Mouse (Mus musculus) myocyte (in vitro differentiated cells): ENCODE results near the gene Eln.

Experiments
- CEBPB ChIP-seq: IDR thresholded peaks from 2 replicates; pipeline ENCODE4 v1.6.1; 2011; ENCODE audit warnings: mild to moderate bottlenecking, moderate library complexity; ENCODE audit not compliant: poor library complexity, insufficient read depth, severe bottlenecking
- E2F4 ChIP-seq: IDR thresholded peaks from one replicate; pipeline ENCODE4 v1.6.1; 2011; ENCODE audit warnings: mild to moderate bottlenecking, control low read depth, moderate library complexity; ENCODE audit not compliant: insufficient read depth
- MAX ChIP-seq: IDR thresholded peaks from one replicate; pipeline ENCODE4 v1.6.1; 2011; ENCODE audit warnings: low read depth, mild to moderate bottlenecking, control low read depth
- POLR2A ChIP-seq: IDR thresholded peaks from one replicate; pipeline ENCODE4 v1.6.1; 2011; ENCODE audit warnings: low read depth, mild to moderate bottlenecking, control low read depth, moderate library complexity; ENCODE audit not compliant: insufficient read length
- POLR2AphosphoS2 ChIP-seq: IDR thresholded peaks from one replicate; pipeline ENCODE4 v1.6.1; 2011; ENCODE audit warnings: low read depth, control low read depth; ENCODE audit not compliant: insufficient read length
- SRF ChIP-seq: IDR thresholded peaks from one replicate; pipeline ENCODE4 v1.6.1; 2011; ENCODE audit warnings: low read depth; ENCODE audit not compliant: control insufficient read depth, insufficient read length
- TCF12 ChIP-seq: IDR thresholded peaks from one replicate; pipeline ENCODE4 v1.6.1; 2011; ENCODE audit warnings: mild to moderate bottlenecking, control low read depth; ENCODE audit not compliant: poor library complexity, insufficient read depth, severe bottlenecking
- USF1 ChIP-seq: IDR thresholded peaks from one replicate; pipeline ENCODE4 v1.6.1; 2011; ENCODE audit warnings: low read depth, mild to moderate bottlenecking, control low read depth, moderate library complexity

- TF ChIP-seq MAX: no peak
- no peak for TF ChIP-seq POLR2A
- no peak for TF ChIP-seq CEBPB
- no peak for TF ChIP-seq USF1
- TF ChIP-seq E2F4: no peak
- TF ChIP-seq SRF: no peak
- TF ChIP-seq TCF12: no peak
- TF ChIP-seq POLR2AphosphoS2: no peak
These were observed 74.5 kb downstream of the Eln start for GRCm38 (mm10) chr5:134672611-134673010.
